Mouse (Mus musculus): ENCODE measurements around the gene Tnn. TPM values are rescaled to one million over a fixed set of nuclear protein-coding genes. Genes with fewer than 3 reads are reported as not detected.

Tnn gene
- polyA plus RNA-seq, 1 experiment from 2014 or later: 0.50 TPM

Other genes starting within 250 kb of the Tnn start
- 2.3 and 3.1 TPM in 2 replicates for gene 4930523C07Rik, start 109.2 kb downstream of the Tnn start, polyA plus RNA-seq (2016; fragmentation: Nextera tagmentation; extraction: Ambion mirVana)
- 231 and 235 TPM in 2 replicates for gene Mrps14, start 41.6 kb upstream of the Tnn start, polyA plus RNA-seq (2016; fragmentation: Nextera tagmentation; extraction: Ambion mirVana)
- gene Cacybp, start 59.3 kb upstream of the Tnn start, polyA plus RNA-seq (2016; fragmentation: Nextera tagmentation; extraction: Ambion mirVana): 354 and 357 TPM in 2 replicates